Comparison of ENCODE assay signal across 12 mouse cellular contexts in genomic region chr11:108061571-108062479, GRCm38 (mm10).
DNase-seq lines count a peak whose midpoint lies in the region; ATAC-seq and TF ChIP-seq lines count a peak whose summit lies in the region.
"Had no signal": no experiment of that assay in that cellular context is flagged by ENCODE, and none has a peak within 500 bp of the region (broad histone marks: within the 10 kb centered on the region; RNA-seq: fewer than 3 reads in every experiment).

No protein-coding gene starts in this region.

- intact Hi-C loops in gastrocnemius, postnatal 14 days (cut with DNase I; ENCODE audit: low total_unique reads), result no loop called here

- no peak for TF ChIP-seq EP300 in liver, postnatal 0 days (IDR thresholded peaks at IDR 0.05; ENCODE audit: low read depth)

- no peak overlapping the region for H3K4me2 ChIP-seq in kidney, postnatal 0 days (ENCODE audit: low read length)
- H3K4me2 ChIP-seq in liver, postnatal 0 days (ENCODE audit: low read depth, low read length), result no peak overlapping the region
- H3K4me2 ChIP-seq: embryonic facial prominence, embryonic 13.5 days; lung, embryonic 15.5 days had no signal

- H3K27me3 ChIP-seq in kidney, postnatal 0 days (ENCODE audit: insufficient read depth, low read length), result no peaks in the 10 kb centered on the region
- no peaks in the 10 kb centered on the region for H3K27me3 ChIP-seq in liver, postnatal 0 days (ENCODE audit: insufficient read depth, low read length)
- H3K27me3 ChIP-seq: embryonic facial prominence, embryonic 13.5 days; lung, embryonic 15.5 days had no signal

- H3K4me1 ChIP-seq in kidney, postnatal 0 days (replicated peaks; ENCODE audit: insufficient read depth, low read length), result 0 out of 2 replicates have a peak, but pooled peaks cover 7% of the 10 kb centered on the region
- H3K4me1 ChIP-seq in lung, adult 2 months (ENCODE audit: control insufficient read depth, insufficient read depth, low read length), result peaks cover 4% of the 10 kb centered on the region
- no peaks in the 10 kb centered on the region for H3K4me1 ChIP-seq in liver, postnatal 0 days (ENCODE audit: insufficient read depth)
- H3K4me1 ChIP-seq: lung, embryonic 15.5 days had no signal

- no peak overlapping the region for H3K4me3 ChIP-seq in kidney, postnatal 0 days (replicated peaks; ENCODE audit: low read depth, low read length)
- no peak overlapping the region for H3K4me3 ChIP-seq in lung, adult 2 months (replicated peaks; ENCODE audit: extremely low read depth, low read depth, low read length)
- H3K4me3 ChIP-seq in liver, postnatal 0 days (ENCODE audit: low read depth, low read length), result no peak overlapping the region
- H3K4me3 ChIP-seq: embryonic facial prominence, embryonic 13.5 days; lung, embryonic 15.5 days; myocyte had no signal

- peak; percentile 20; the same call in 1 of the 2 replicates for TF ChIP-seq POLR2A in lung, adult 2 months (IDR thresholded peaks at IDR 0.05; ENCODE audit: borderline replicate concordance, extremely low read depth, low read depth, low read length)

- peak; percentile 11 for DNase-seq in cerebellum, adult 11-12 months
- no peak for DNase-seq in cerebellum, adult 8-10 months
- peak; percentile 12 for DNase-seq in kidney, postnatal 0 days (ENCODE audit: low spot score)
- no peak for DNase-seq in kidney, postnatal 14 days
- peak; percentile 17 for DNase-seq in gastrocnemius, postnatal 14 days
- no peak for DNase-seq in lung, adult 2 months
- no peak for DNase-seq in T-cell, adult 2 months (ENCODE audit: low spot score)
- DNase-seq in liver, postnatal 0 days, result no peak
- DNase-seq: adrenal gland, postnatal 36 days had no signal

- H3K27ac ChIP-seq in kidney, postnatal 0 days, result no peak overlapping the region
- no peak overlapping the region for H3K27ac ChIP-seq in liver, postnatal 0 days (ENCODE audit: low read depth)
- H3K27ac ChIP-seq: embryonic facial prominence, embryonic 13.5 days; lung, embryonic 15.5 days had no signal

- no peak for ATAC-seq in kidney, postnatal 0 days (replicated peaks; ENCODE audit: low FRiP score, low read depth)
- ATAC-seq in liver, postnatal 0 days, result no peak

- no peaks in the 10 kb centered on the region for H3K36me3 ChIP-seq in kidney, postnatal 0 days (ENCODE audit: insufficient read depth, low read length)
- no peaks in the 10 kb centered on the region for H3K36me3 ChIP-seq in liver, postnatal 0 days (replicated peaks; ENCODE audit: insufficient read depth, low read length)
- H3K36me3 ChIP-seq: embryonic facial prominence, embryonic 13.5 days; lung, embryonic 15.5 days had no signal

- no peak overlapping the region for H3K9ac ChIP-seq in kidney, postnatal 0 days (ENCODE audit: low read depth, low read length)
- no peak overlapping the region for H3K9ac ChIP-seq in liver, postnatal 0 days (replicated peaks)
- H3K9ac ChIP-seq: embryonic facial prominence, embryonic 13.5 days; lung, embryonic 15.5 days had no signal

- no peak for TF ChIP-seq CTCF in kidney, postnatal 0 days (IDR thresholded peaks at IDR 0.05; ENCODE audit: low read depth)
- TF ChIP-seq CTCF in lung, adult 2 months (IDR thresholded peaks at IDR 0.05; ENCODE audit: insufficient read depth, low read length), result no peak
- no peak for TF ChIP-seq CTCF in liver, postnatal 0 days (IDR thresholded peaks at IDR 0.05; ENCODE audit: low read depth)

- no peaks in the 10 kb centered on the region for H3K9me3 ChIP-seq in kidney, postnatal 0 days (replicated peaks; ENCODE audit: low read length)
- H3K9me3 ChIP-seq in liver, postnatal 0 days (ENCODE audit: low read length), result no peaks in the 10 kb centered on the region
- H3K9me3 ChIP-seq: embryonic facial prominence, embryonic 13.5 days; lung, embryonic 15.5 days had no signal

- 62% methylated on average over 17 of the region's 17 CpGs for WGBS in kidney, postnatal 0 days
- 64% methylated on average over 17 of the region's 17 CpGs for WGBS in lung, adult 2 months
- 81% methylated on average over 17 of the region's 17 CpGs for WGBS in liver, postnatal 0 days (ENCODE audit: insufficient replicate concordance)

Comparison
In these comparisons a context has a peak if more than half of its experiments do, and no peak if none do; other contexts are left out.
1. DNase-seq: peak in cerebellum, adult 11-12 months (single experiment), kidney, postnatal 0 days (single experiment) and gastrocnemius, postnatal 14 days (single experiment); none in cerebellum, adult 8-10 months (single experiment), kidney, postnatal 14 days (single experiment), lung, adult 2 months (single experiment), T-cell, adult 2 months (single experiment) and liver, postnatal 0 days (single experiment).